Mouse (Mus musculus) lung, embryonic 15.5 days (tissue): ENCODE data around the gene Gm14295. TPM values are rescaled to one million over a fixed set of nuclear protein-coding genes. Genes with fewer than 3 reads are reported as not detected.
"Not testable (repeated sequence)": the region's sequence is repeated elsewhere in the genome, so short reads cannot be mapped to it uniquely, and the experiment has no call there.

Experiments
- ATAC-seq: fragments of 200-750 bp; cut with Nextera tagmentation; 2 replicates; pipeline ENCODE4 v1.8.0; 2017; ENCODE audit warnings: moderate number of reproducible peaks, borderline replicate concordance; ENCODE audit not compliant: low FRiP score, low TSS enrichment; ENCODE audit errors: extremely low read depth
- H3K27ac ChIP-seq: fragments of 300-500 bp; sonication (generic); 2 replicates; pipeline ENCODE4 v1.5.1; 2015; ENCODE audit warnings: moderate library complexity, mild to moderate bottlenecking, inconsistent platforms
- H3K27me3 ChIP-seq: fragments of 300-500 bp; sonication (generic); 2 replicates; pipeline ENCODE4 v1.6.1; 2015; ENCODE audit warnings: inconsistent platforms
- H3K36me3 ChIP-seq: fragments of 300-500 bp; sonication (generic); 2 replicates; pipeline ENCODE4 v1.6.1; 2015; ENCODE audit warnings: inconsistent platforms
- H3K4me1 ChIP-seq: fragments of 300-500 bp; sonication (generic); 2 replicates; pipeline ENCODE4 v1.6.1; 2015; ENCODE audit warnings: inconsistent platforms
- H3K4me2 ChIP-seq: fragments of 300-500 bp; sonication (generic); 2 replicates; pipeline ENCODE4 v1.6.1; 2015; ENCODE audit warnings: inconsistent platforms, mild to moderate bottlenecking, moderate library complexity
- H3K4me3 ChIP-seq: fragments of 300-500 bp; sonication (generic); 2 replicates; pipeline ENCODE4 v1.5.1; 2015; ENCODE audit warnings: mild to moderate bottlenecking, inconsistent platforms
- H3K9ac ChIP-seq: fragments of 300-500 bp; sonication (generic); 2 replicates; pipeline ENCODE4 v1.6.1; 2015; ENCODE audit warnings: inconsistent platforms
- H3K9me3 ChIP-seq: fragments of 300-500 bp; sonication (generic); 2 replicates; pipeline ENCODE4 v1.6.1; 2016; ENCODE audit warnings: inconsistent platforms
- WGBS: fragments of 180-500 bp; shearing (Covaris S2); methylation state at CpG from one replicate; pipeline ENCODE4 v1.1.7; 2015; 5-methylcytosine and 5-hydroxymethylcytosine counted together
- polyA plus RNA-seq: library from polyadenylated mRNA; unstranded; fragments of >200 nt; fragmentation: Nextera tagmentation; extraction: Ambion mirVana; gene quantifications from 2 replicates; pipeline ENCODE4 v1.2.1, GENCODE M21; 2015

The Gm14295 gene
- 16.7 and 17.0 TPM in 2 replicates for polyA plus RNA-seq

DNA sequence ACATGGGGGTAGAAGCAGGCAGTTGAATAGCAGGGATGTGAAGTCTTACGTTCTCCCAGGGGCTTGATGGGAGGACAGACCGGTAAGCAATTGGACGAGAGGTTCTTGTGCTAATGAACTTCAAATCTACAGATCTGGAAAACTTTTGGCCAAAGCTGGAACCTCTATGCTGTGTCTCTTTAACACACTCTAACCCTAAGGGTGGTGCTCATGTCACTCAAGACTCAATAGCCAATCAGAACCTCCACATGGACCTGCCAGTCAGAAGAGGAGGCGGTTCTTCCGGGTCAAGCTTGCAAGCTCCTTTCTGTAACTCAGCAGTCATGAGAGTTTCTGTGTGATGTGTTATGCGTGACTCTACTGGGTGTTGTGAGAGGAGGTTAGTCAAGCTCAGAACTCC lies at the start of gene Gm14295:
Gm14295 (plus strand) TSS at position 301 of the 400 bp plus-strand sequence.
- H3K4me1 ChIP-seq, H3K27me3 ChIP-seq, H3K9me3 ChIP-seq, H3K27ac ChIP-seq, H3K36me3 ChIP-seq, ATAC-seq: not testable (repeated sequence)
- no CpG with 5 or more reads among the region's 6 CpGs for WGBS
- Histone ChIP-seq H3K4me2 (peak within 1 kb of the TSS; percentile 48), H3K4me3 (peak within 1 kb of the TSS; percentile 47), H3K9ac (peak within 1 kb of the TSS; percentile 38; the same call in 1 of the 2 replicates)

DNA sequence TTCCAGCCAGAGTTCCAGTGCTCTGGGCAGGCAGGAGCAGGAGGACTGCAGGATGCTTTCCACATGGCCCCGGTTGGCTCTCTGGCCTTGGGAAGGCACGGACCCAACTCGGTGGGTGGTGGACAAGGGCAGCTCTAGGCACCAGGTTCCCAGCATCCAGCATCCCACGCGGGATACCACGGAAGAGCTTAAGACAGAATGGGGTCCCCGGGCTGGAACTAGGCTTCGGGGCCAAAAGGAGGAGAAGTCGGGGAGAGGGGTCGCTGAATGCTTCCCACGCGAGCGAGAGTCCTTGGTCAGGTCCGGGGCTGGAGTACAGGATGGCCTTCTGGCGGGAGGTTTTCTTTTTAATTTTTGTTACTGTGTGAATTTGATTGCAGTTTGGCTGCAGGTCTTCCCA lies 373 bp downstream of the Gm14295 start:
- ATAC-seq, result not testable (repeated sequence)
- 10% methylated on average over 15 of the region's 15 CpGs for WGBS
- H3K4me2 ChIP-seq, result peak overlapping the region; percentile 48

DNA sequence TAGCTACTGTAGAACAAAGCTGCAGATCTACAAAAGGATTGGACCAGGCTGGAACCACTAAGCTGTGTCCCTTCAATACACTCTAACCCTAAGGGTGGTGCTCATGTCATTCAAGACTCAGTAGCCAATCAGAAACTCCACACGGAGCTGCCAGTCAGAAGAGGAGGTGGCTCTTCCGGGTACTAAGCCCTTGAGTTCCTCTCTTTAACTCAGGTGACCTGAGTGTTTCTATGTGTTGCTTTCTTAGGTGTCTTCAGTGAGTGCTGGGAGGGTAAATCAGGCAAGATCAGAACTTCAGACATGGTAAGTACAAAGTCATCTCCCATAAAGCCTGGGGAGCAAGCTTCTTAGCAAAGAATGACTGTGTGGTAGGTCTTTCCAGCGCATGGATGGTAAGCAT lies 32.4 kb downstream of the Gm14295 start, which contains the start of gene Gm14408:
Gm14408 (plus strand) TSS at position 301 of the 400 bp plus-strand sequence.
- H3K27me3 ChIP-seq, ATAC-seq, H3K27ac ChIP-seq, H3K9ac ChIP-seq, H3K4me1 ChIP-seq, H3K9me3 ChIP-seq, H3K4me2 ChIP-seq, H3K36me3 ChIP-seq, H3K4me3 ChIP-seq: not testable (repeated sequence)
- WGBS, result 70% methylated on average over 1 of the region's 3 CpGs

More for the DNA sequence above, 373 bp downstream of the Gm14295 start:
- H3K27ac ChIP-seq, H3K9me3 ChIP-seq, H3K4me1 ChIP-seq, H3K36me3 ChIP-seq, H3K27me3 ChIP-seq: not testable (repeated sequence)
- H3K4me3 ChIP-seq, result peak overlapping the region; percentile 47
- H3K9ac ChIP-seq, result peak overlapping the region; percentile 38; the same call in 1 of the 2 replicates

Other genes starting within 250 kb of the Gm14295 start
- 16.8 and 25.5 TPM in 2 replicates for gene Gm14308, start 162.3 kb upstream of the Gm14295 start, polyA plus RNA-seq
- 8.7 and 9.7 TPM in 2 replicates for gene Zfp973, start 128.1 kb upstream of the Gm14295 start, polyA plus RNA-seq
- gene Gm14305, start 90.3 kb upstream of the Gm14295 start, polyA plus RNA-seq, result 31.6 and 33.3 TPM in 2 replicates
- gene Gm14408, start 32.5 kb downstream of the Gm14295 start, polyA plus RNA-seq, result not detected in 2 replicates
- 7.4 and 11.6 TPM in 2 replicates for gene Gm14296, start 129.2 kb downstream of the Gm14295 start, polyA plus RNA-seq
- gene Gm14419, start 202.3 kb downstream of the Gm14295 start, polyA plus RNA-seq, result 10.6 and 14.1 TPM in 2 replicates